Mouse (Mus musculus) stomach, embryonic 14.5 days (tissue): ENCODE results near the gene Ptbp3. TPM values are rescaled to one million over a fixed set of nuclear protein-coding genes. Genes with fewer than 3 reads are reported as not detected.
"Not testable (repeated sequence)": the region's sequence is repeated elsewhere in the genome, so short reads cannot be mapped to it uniquely, and the experiment has no call there.

Source experiments
- ATAC-seq: fragments of 200-750 bp; cut with Nextera tagmentation; 2 replicates; pipeline ENCODE4 v1.8.0; 2017; ENCODE audit warnings: low read depth, moderate TSS enrichment; ENCODE audit not compliant: insufficient number of reproducible peaks, insufficient read depth, low FRiP score
- H3K27ac ChIP-seq: fragments of 300-500 bp; sonication (generic); 2 replicates; pipeline ENCODE4 v1.5.1; 2014; ENCODE audit warnings: mild to moderate bottlenecking, low read length, moderate library complexity, mixed read lengths
- H3K27me3 ChIP-seq: fragments of 300-500 bp; sonication (generic); 2 replicates; pipeline ENCODE4 v1.6.1; 2014; ENCODE audit warnings: low read length, control low read depth, mixed read lengths; ENCODE audit not compliant: control insufficient read depth, insufficient read depth
- H3K36me3 ChIP-seq: fragments of 300-500 bp; sonication (generic); 2 replicates; pipeline ENCODE4 v1.6.1; 2014; ENCODE audit warnings: mild to moderate bottlenecking, control low read depth, low read length, moderate library complexity, mixed read lengths; ENCODE audit not compliant: control insufficient read depth, insufficient read depth
- H3K4me1 ChIP-seq: fragments of 300-500 bp; sonication (generic); 2 replicates; pipeline ENCODE4 v1.6.1; 2014; ENCODE audit warnings: low read length, control low read depth, mixed read lengths; ENCODE audit not compliant: control insufficient read depth, insufficient read depth
- H3K4me2 ChIP-seq: fragments of 300-500 bp; sonication (generic); replicated peaks from 2 replicates; pipeline ENCODE4 v1.6.1; 2014; ENCODE audit warnings: low read depth, low read length, control low read depth
- H3K4me3 ChIP-seq: fragments of 300-500 bp; sonication (generic); 2 replicates; pipeline ENCODE4 v1.5.1; 2014; ENCODE audit warnings: low read depth, low read length, control low read depth
- H3K9ac ChIP-seq: fragments of 300-500 bp; sonication (generic); replicated peaks from 2 replicates; pipeline ENCODE4 v1.6.1; 2014; ENCODE audit warnings: low read depth, mild to moderate bottlenecking, control low read depth, low read length, moderate library complexity, mixed read lengths
- H3K9me3 ChIP-seq: fragments of 300-500 bp; sonication (generic); 2 replicates; pipeline ENCODE4 v1.6.1; 2016; ENCODE audit warnings: low read depth, low read length, control low read depth; ENCODE audit not compliant: control insufficient read depth
- WGBS: fragments of 180-500 bp; shearing (Covaris S2); extraction: QIAGEN DNeasy Blood & Tissue Kit; methylation state at CpG from one replicate; pipeline ENCODE4 v1.1.7; 2014; 5-methylcytosine and 5-hydroxymethylcytosine counted together
- polyA plus RNA-seq: library from polyadenylated mRNA; unstranded; fragments of >200 nt; fragmentation: Nextera tagmentation; extraction: Ambion mirVana; gene quantifications from 2 replicates; pipeline ENCODE4 v1.2.1, GENCODE M21; 2014

Gene Ptbp3
- polyA plus RNA-seq, 1 experiment from 2014 or later, result 76.0 TPM

GRCm38 (mm10) chr4:59560141-59560540, 11.0 kb upstream of the Ptbp3 start:
- 97% methylated on average over 6 of the region's 6 CpGs for WGBS
- H3K9me3 ChIP-seq, result no peaks in the 10 kb centered on the region
- ATAC-seq, result no peak
- H3K4me1 ChIP-seq, result no peaks in the 10 kb centered on the region
- no peaks in the 10 kb centered on the region for H3K27me3 ChIP-seq
- H3K4me3 ChIP-seq, result no peak overlapping the region
- H3K36me3 ChIP-seq, result no peaks in the 10 kb centered on the region
- no peak overlapping the region for H3K27ac ChIP-seq
- H3K9ac ChIP-seq, result no peak overlapping the region
- H3K4me2 ChIP-seq, result no peak overlapping the region

- Histone ChIP-seq H3K4me1 (no peaks in the 10 kb centered on the region), H3K4me2 (no peak overlapping the region), H3K36me3 (no peaks in the 10 kb centered on the region), H3K9me3 (no peaks in the 10 kb centered on the region), H3K9ac (no peak overlapping the region), H3K27me3 (no peaks in the 10 kb centered on the region), H3K27ac (no peak overlapping the region), H3K4me3 (no peak overlapping the region)
- WGBS, result 60% methylated on average over 6 of the region's 6 CpGs
- no peak for ATAC-seq
Measured at GRCm38 (mm10) chr4:59558096-59558720, 9.0 kb upstream of the Ptbp3 start.

GRCm38 (mm10) chr4:59557343-59557742, 8.2 kb upstream of the Ptbp3 start:
- 99% methylated on average over 4 of the region's 4 CpGs for WGBS
- not testable (repeated sequence) for H3K4me1 ChIP-seq, ATAC-seq, H3K27me3 ChIP-seq, H3K4me2 ChIP-seq, H3K36me3 ChIP-seq, H3K4me3 ChIP-seq, H3K9ac ChIP-seq, H3K27ac ChIP-seq, H3K9me3 ChIP-seq

- H3K4me2 ChIP-seq, result no peak overlapping the region
- no peak overlapping the region for H3K9ac ChIP-seq
- ATAC-seq, result no peak
- H3K36me3 ChIP-seq, result no peaks in the 10 kb centered on the region
- H3K27ac ChIP-seq, result no peak overlapping the region
- H3K4me3 ChIP-seq, result no peak overlapping the region
- no peaks in the 10 kb centered on the region for H3K9me3 ChIP-seq
- no peaks in the 10 kb centered on the region for H3K27me3 ChIP-seq
- H3K4me1 ChIP-seq, result no peaks in the 10 kb centered on the region
Measured at GRCm38 (mm10) chr4:59555177-59555576, 6.0 kb upstream of the Ptbp3 start.

GRCm38 (mm10) chr4:59553576-59553975, 4.4 kb upstream of the Ptbp3 start:
- peak overlapping the region; percentile 6; the same call in 1 of the 2 replicates for H3K27ac ChIP-seq
- ATAC-seq, result no peak
- no peaks in the 10 kb centered on the region for H3K9me3 ChIP-seq
- no peak overlapping the region for H3K4me2 ChIP-seq
- WGBS, result 57% methylated on average over 3 of the region's 3 CpGs
- H3K4me1 ChIP-seq, result no peaks in the 10 kb centered on the region
- no peaks in the 10 kb centered on the region for H3K36me3 ChIP-seq
- H3K9ac ChIP-seq, result no peak overlapping the region
- no peak overlapping the region for H3K4me3 ChIP-seq
- H3K27me3 ChIP-seq, result no peaks in the 10 kb centered on the region

- no peaks in the 10 kb centered on the region for H3K27me3 ChIP-seq
- 66% methylated on average over 5 of the region's 5 CpGs for WGBS
Measured at GRCm38 (mm10) chr4:59552835-59553234, 3.7 kb upstream of the Ptbp3 start.

GRCm38 (mm10) chr4:59551901-59552300, 2.7 kb upstream of the Ptbp3 start:
- Histone ChIP-seq H3K9me3 (no peaks in the 10 kb centered on the region), H3K36me3 (no peaks in the 10 kb centered on the region), H3K4me2 (no peak overlapping the region), H3K4me3 (no peak overlapping the region), H3K27ac (no peak overlapping the region), H3K9ac (no peak overlapping the region), H3K27me3 (no peaks in the 10 kb centered on the region), H3K4me1 (peaks cover 6% of the 10 kb centered on the region)
- WGBS, result 92% methylated on average over 1 of the region's 1 CpGs
- ATAC-seq, result no peak

More at GRCm38 (mm10) chr4:59552835-59553234, 3.7 kb upstream of the Ptbp3 start:
- Histone ChIP-seq H3K4me3 (no peak overlapping the region), H3K9ac (no peak overlapping the region), H3K36me3 (no peaks in the 10 kb centered on the region), H3K4me2 (no peak overlapping the region), H3K4me1 (no peaks in the 10 kb centered on the region), H3K9me3 (no peaks in the 10 kb centered on the region), H3K27ac (no peak overlapping the region)
- no peak for ATAC-seq

- H3K4me2 ChIP-seq, result peak overlapping the region; percentile 78
- no peaks in the 10 kb centered on the region for H3K9me3 ChIP-seq
- H3K4me1 ChIP-seq, result peaks cover 14% of the 10 kb centered on the region
- peak overlapping the region; percentile 72 for H3K9ac ChIP-seq
- no peaks in the 10 kb centered on the region for H3K36me3 ChIP-seq
- H3K27me3 ChIP-seq, result no peaks in the 10 kb centered on the region
- H3K27ac ChIP-seq, result peak overlapping the region; percentile 95; the same call in 1 of the 2 replicates
- H3K4me3 ChIP-seq, result peak overlapping the region; percentile 96
- 15% methylated on average over 11 of the region's 11 CpGs for WGBS
- no peak for ATAC-seq
Measured at GRCm38 (mm10) chr4:59549977-59550560, 905 bp upstream of the Ptbp3 start.
